Mouse (Mus musculus) midbrain, embryonic 13.5 days (tissue): ENCODE data around the gene Lce1j. TPM values are rescaled to one million over a fixed set of nuclear protein-coding genes. Genes with fewer than 3 reads are reported as not detected.
"Not testable (repeated sequence)": the region's sequence is repeated elsewhere in the genome, so short reads cannot be mapped to it uniquely, and the experiment has no call there.

Experiments
- ATAC-seq: fragments of 200-750 bp; cut with Nextera tagmentation; 2 replicates; pipeline ENCODE4 v1.8.0; 2017; ENCODE audit warnings: mild to moderate bottlenecking, moderate TSS enrichment, moderate library complexity
- H3K27ac ChIP-seq: fragments of 300-500 bp; sonication (generic); 2 replicates; pipeline ENCODE4 v1.5.1; 2015; ENCODE audit warnings: inconsistent platforms, mild to moderate bottlenecking, moderate library complexity
- H3K27me3 ChIP-seq: fragments of 300-500 bp; sonication (generic); 2 replicates; pipeline ENCODE4 v1.6.1; 2015; ENCODE audit warnings: mild to moderate bottlenecking, inconsistent platforms
- H3K36me3 ChIP-seq: fragments of 300-500 bp; sonication (generic); 2 replicates; pipeline ENCODE4 v1.6.1; 2015; ENCODE audit warnings: mild to moderate bottlenecking, inconsistent platforms
- H3K4me1 ChIP-seq: fragments of 300-500 bp; sonication (generic); replicated peaks from 2 replicates; pipeline ENCODE4 v1.6.1; 2015; ENCODE audit warnings: inconsistent platforms
- H3K4me2 ChIP-seq: fragments of 300-500 bp; sonication (generic); replicated peaks from 2 replicates; pipeline ENCODE4 v1.6.1; 2015; ENCODE audit warnings: moderate library complexity, mild to moderate bottlenecking, inconsistent platforms
- H3K4me3 ChIP-seq: fragments of 300-500 bp; sonication (generic); replicated peaks from 2 replicates; pipeline ENCODE4 v1.5.1; 2015; ENCODE audit warnings: mild to moderate bottlenecking, inconsistent platforms
- H3K9ac ChIP-seq: fragments of 300-500 bp; sonication (generic); replicated peaks from 2 replicates; pipeline ENCODE4 v1.6.1; 2015; ENCODE audit warnings: mild to moderate bottlenecking, inconsistent platforms
- H3K9me3 ChIP-seq: fragments of 300-500 bp; sonication (generic); 2 replicates; pipeline ENCODE4 v1.6.1; 2016; ENCODE audit warnings: mild to moderate bottlenecking, inconsistent platforms
- WGBS: fragments of 180-500 bp; shearing (Covaris S2); methylation state at CpG from one replicate; pipeline ENCODE4 v1.1.7; 2015; 5-methylcytosine and 5-hydroxymethylcytosine counted together
- polyA plus RNA-seq: library from polyadenylated mRNA; unstranded; fragments of >200 nt; fragmentation: Nextera tagmentation; extraction: Ambion mirVana; gene quantifications from 2 replicates; pipeline ENCODE4 v1.2.1, GENCODE M21; 2015

The Lce1j gene
- polyA plus RNA-seq, result not detected in 2 replicates

DNA sequence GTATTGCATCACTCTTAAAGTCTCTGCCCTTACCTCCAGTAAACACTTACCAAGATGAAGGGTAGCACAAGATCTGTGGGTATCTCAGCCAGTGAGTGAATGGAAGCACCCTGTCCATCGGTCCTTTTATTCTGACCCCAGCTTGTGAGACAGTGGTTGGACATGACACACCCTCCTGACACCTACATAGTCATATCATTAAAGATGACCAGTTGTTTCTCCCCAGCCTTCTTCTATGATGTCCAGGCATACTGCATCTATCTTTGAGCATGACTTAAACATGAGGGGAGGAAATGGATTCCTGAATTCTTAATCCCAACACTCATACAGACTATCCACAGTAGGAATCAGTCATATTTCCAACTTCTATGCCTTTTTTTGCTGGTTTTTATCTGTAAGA, at the start of gene Lce1j:
TSS of gene Lce1j (minus strand) at position 101 of the 400 bp plus-strand sequence.
- no peak within 1 kb of the TSS for H3K27ac ChIP-seq
- H3K27me3 ChIP-seq, result no peaks in the 10 kb centered on the region
- H3K4me2 ChIP-seq, result no peak within 1 kb of the TSS
- H3K36me3 ChIP-seq, result no peaks in the 10 kb centered on the region
- no peaks in the 10 kb centered on the region for H3K4me1 ChIP-seq
- no peak within 1 kb of the TSS for H3K9ac ChIP-seq
- ATAC-seq, result no peak
- no peak within 1 kb of the TSS for H3K4me3 ChIP-seq
- 93% methylated on average over 1 of the region's 1 CpGs for WGBS
- H3K9me3 ChIP-seq, result no peaks in the 10 kb centered on the region

DNA sequence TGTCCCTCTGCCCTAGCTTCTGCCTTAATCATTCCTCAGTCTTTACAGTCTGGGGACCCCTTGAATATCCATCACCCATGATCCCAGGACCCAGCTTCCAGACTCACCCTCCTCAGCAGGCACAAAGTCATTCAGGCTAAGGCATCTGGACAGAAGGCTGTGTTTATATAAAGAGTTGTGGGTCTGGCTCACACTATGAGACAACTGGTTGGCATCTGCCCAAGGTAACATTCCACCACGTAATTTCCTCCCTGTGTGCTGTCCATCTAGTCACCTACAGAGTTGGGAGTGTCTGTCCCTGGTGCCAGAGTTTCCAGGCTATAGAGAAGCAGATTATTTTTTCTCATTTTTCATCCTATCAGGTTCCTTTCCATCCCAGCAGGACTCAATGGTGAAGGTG, 36.8 kb upstream of the Lce1j start, which contains the start of gene Kprp:
TSS of gene Kprp (minus strand) at position 140 of the 400 bp plus-strand sequence.
- WGBS, result 66% methylated on average over 1 of the region's 1 CpGs
- no peak within 1 kb of the TSS for H3K27ac ChIP-seq

DNA sequence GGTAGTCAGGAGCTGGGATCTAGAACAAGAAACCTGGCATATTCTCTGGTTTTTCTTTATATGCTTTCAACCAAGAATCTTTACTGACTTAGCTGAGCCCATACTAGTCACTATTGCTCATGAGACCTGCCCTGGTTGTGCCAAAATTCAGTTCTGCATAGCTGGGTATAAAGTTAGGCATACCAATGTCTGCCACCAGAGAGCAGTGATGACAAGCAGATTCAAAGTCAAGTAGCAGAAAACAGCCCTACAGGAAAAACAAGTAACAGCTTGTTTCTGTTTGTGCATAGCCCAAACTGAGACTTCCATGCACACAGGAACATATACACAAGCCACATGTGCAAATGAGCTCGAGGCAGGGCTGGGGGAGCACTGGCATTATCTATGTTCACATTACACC, 35.5 kb upstream of the Lce1j start:
- 10% methylated on average over 1 of the region's 1 CpGs for WGBS
- no peak overlapping the region for H3K27ac ChIP-seq

More for the DNA sequence above, 36.8 kb upstream of the Lce1j start, which contains the start of gene Kprp:
- no peak within 1 kb of the TSS for H3K4me2 ChIP-seq
- H3K4me3 ChIP-seq, result no peak within 1 kb of the TSS
- H3K9me3 ChIP-seq, result no peaks in the 10 kb centered on the region
- H3K9ac ChIP-seq, result no peak within 1 kb of the TSS
- H3K27me3 ChIP-seq, result no peaks in the 10 kb centered on the region
- no peaks in the 10 kb centered on the region for H3K4me1 ChIP-seq
- no peak for ATAC-seq
- no peaks in the 10 kb centered on the region for H3K36me3 ChIP-seq

DNA sequence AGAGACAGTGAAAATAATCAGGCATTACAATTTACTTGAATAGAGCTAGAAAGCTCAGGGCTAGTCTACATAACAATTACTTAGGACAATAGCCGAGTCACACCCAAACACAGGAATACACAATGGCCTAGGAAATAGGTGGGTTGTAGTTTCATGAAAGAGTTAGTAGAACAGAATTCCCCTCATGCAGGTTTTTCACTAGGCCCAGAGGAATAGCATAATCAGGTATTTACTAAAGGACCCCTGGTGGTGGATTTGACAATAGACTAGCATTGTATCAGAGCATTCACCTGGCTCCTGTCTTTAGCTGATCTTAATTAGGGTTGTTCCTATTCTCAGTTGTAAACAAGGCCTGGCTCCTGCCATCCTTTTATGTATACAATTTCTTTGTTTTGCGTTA, 25.7 kb upstream of the Lce1j start:
- H3K9ac ChIP-seq, H3K27ac ChIP-seq, H3K4me1 ChIP-seq, H3K4me2 ChIP-seq, H3K9me3 ChIP-seq, H3K27me3 ChIP-seq, ATAC-seq, H3K36me3 ChIP-seq, H3K4me3 ChIP-seq: not testable (repeated sequence)
- 92% methylated on average over 2 of the region's 2 CpGs for WGBS

More for the DNA sequence above, 35.5 kb upstream of the Lce1j start:
- H3K4me2 ChIP-seq, result no peak overlapping the region
- ATAC-seq, result no peak
- no peaks in the 10 kb centered on the region for H3K9me3 ChIP-seq
- no peak overlapping the region for H3K4me3 ChIP-seq
- no peaks in the 10 kb centered on the region for H3K4me1 ChIP-seq
- no peak overlapping the region for H3K9ac ChIP-seq
- H3K27me3 ChIP-seq, result no peaks in the 10 kb centered on the region
- no peaks in the 10 kb centered on the region for H3K36me3 ChIP-seq

DNA sequence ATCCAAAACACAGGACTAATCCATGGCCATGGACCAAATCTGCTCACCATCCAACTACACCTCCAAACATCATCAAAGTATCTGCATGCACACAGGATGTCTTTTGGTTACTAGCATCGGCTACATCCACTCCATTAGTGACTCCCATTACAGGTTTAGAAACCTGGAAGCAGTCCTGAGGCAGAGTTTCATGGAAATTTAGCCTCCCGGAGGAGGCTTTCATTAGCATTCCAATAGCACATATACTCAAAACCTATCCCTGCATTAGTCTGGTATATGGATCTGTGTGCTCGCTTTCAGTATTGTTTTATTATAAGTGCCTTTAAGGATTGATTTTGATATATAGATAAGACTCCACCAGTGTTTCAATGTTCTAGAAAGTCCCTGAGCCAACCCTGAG, 25.3 kb upstream of the Lce1j start:
- Histone ChIP-seq H3K4me1 (no peaks in the 10 kb centered on the region), H3K27ac (no peak overlapping the region), H3K9me3 (no peaks in the 10 kb centered on the region), H3K9ac (no peak overlapping the region), H3K36me3 (no peaks in the 10 kb centered on the region), H3K4me2 (no peak overlapping the region), H3K4me3 (no peak overlapping the region), H3K27me3 (no peaks in the 10 kb centered on the region)
- ATAC-seq, result no peak
- 94% methylated on average over 3 of the region's 3 CpGs for WGBS

DNA sequence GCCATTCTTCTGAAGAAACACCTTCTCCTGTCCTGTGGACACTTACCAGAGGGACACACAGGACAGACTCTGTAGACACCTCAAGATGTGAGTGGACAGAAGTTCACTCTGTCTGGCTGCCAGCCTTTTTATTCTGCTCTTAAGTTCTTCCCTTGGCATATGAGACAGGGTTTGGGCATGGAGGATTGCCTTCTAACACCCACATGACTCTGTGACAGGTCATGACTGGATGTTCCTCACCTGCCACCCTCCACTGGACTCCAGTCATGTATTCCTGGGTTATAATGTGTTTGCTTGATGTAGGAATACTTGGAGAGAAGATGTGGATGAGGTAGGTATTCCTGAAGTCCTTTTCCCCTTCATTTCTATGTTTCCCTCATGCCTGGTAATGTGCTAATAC, 17.5 kb upstream of the Lce1j start, which contains the start of gene Lce1k:
TSS of gene Lce1k (minus strand) at position 101 of the 400 bp plus-strand sequence.
- H3K9me3 ChIP-seq, result no peaks in the 10 kb centered on the region
- H3K4me3 ChIP-seq, result no peak within 1 kb of the TSS
- no peaks in the 10 kb centered on the region for H3K27me3 ChIP-seq
- no peaks in the 10 kb centered on the region for H3K4me1 ChIP-seq
- H3K36me3 ChIP-seq, result no peaks in the 10 kb centered on the region
- H3K9ac ChIP-seq, result no peak within 1 kb of the TSS
- ATAC-seq, result no peak
- no peak within 1 kb of the TSS for H3K4me2 ChIP-seq
- no peak within 1 kb of the TSS for H3K27ac ChIP-seq

DNA sequence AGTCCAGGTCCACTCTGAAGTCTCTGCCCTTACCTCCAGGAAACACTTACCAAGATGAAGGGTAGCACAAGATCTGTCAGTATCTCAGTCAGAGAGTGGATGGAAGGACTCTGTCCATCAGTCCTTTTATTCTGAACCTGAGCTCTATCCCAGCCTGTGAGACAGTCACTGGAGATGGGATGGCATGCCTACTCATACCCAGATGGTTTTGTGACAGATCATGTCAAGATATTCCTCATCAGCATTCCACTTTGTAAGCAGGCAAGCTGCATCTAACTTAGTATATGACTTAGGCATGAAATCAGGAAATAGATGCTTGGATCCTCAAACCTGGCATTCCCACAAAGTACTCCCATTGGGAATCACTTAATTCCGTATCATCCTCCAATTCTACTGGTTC, 11.5 kb downstream of the Lce1j start, which contains the start of gene Lce1i:
TSS of gene Lce1i (minus strand) at position 101 of the 400 bp plus-strand sequence.
- 82% methylated on average over 1 of the region's 1 CpGs for WGBS

DNA sequence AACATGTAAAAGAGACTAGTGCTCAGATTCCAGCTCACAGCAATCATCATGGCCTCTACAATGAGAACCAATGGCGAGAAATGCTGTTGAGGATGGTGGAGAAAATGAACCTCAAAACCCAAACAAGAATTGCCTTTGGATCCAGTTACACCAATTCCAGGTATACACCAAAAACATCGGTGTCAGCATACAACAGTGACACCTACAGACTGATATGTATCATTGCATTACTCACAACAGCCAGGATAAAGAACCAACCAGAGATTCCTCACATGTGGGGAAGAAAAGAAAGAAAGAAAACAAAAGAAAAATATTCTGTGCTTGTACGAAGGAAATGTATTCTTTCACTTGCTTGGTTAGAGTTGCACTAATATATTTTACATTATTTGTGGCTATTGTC, 18.7 kb downstream of the Lce1j start:
- H3K4me3 ChIP-seq, result no peak overlapping the region
- 24% methylated on average over 3 of the region's 3 CpGs for WGBS
- H3K9me3 ChIP-seq, result no peaks in the 10 kb centered on the region
- no peaks in the 10 kb centered on the region for H3K4me1 ChIP-seq
- no peak overlapping the region for H3K9ac ChIP-seq
- H3K27ac ChIP-seq, result no peak overlapping the region
- ATAC-seq, result no peak
- no peaks in the 10 kb centered on the region for H3K36me3 ChIP-seq
- no peaks in the 10 kb centered on the region for H3K27me3 ChIP-seq
- no peak overlapping the region for H3K4me2 ChIP-seq

More for the DNA sequence above, 11.5 kb downstream of the Lce1j start, which contains the start of gene Lce1i:
- H3K4me1 ChIP-seq, result no peaks in the 10 kb centered on the region
- H3K36me3 ChIP-seq, result no peaks in the 10 kb centered on the region
- no peak within 1 kb of the TSS for H3K27ac ChIP-seq
- H3K27me3 ChIP-seq, result no peaks in the 10 kb centered on the region
- no peak within 1 kb of the TSS for H3K4me2 ChIP-seq
- H3K9me3 ChIP-seq, result no peaks in the 10 kb centered on the region
- ATAC-seq, result no peak
- H3K9ac ChIP-seq, result no peak within 1 kb of the TSS
- H3K4me3 ChIP-seq, result no peak within 1 kb of the TSS

DNA sequence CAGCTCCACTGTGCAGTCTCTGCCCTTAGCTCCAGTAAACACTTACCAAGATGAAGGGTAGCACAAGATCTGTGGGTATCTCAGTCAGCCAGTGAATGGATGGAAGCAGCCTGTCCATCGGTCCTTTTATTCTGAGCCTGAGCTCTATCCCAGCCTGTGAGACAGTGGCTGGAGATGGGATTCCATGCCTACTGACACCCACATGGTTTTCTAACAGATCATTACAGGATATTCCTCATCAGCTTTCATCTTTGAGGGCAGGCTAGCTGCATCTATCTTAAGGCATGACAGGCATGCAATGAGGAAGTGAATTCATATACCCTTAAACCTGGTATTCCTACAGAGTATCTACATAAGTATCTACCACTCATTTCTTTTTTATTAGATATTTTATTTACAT, 25.3 kb downstream of the Lce1j start, which contains the start of gene Lce1h:
TSS of gene Lce1h (minus strand) at position 101 of the 400 bp plus-strand sequence.
- Histone ChIP-seq H3K9ac (no peak within 1 kb of the TSS), H3K9me3 (no peaks in the 10 kb centered on the region), H3K4me3 (no peak within 1 kb of the TSS), H3K4me2 (no peak within 1 kb of the TSS), H3K27me3 (no peaks in the 10 kb centered on the region), H3K4me1 (no peaks in the 10 kb centered on the region), H3K27ac (no peak within 1 kb of the TSS), H3K36me3 (no peaks in the 10 kb centered on the region)
- WGBS, result 93% methylated on average over 1 of the region's 1 CpGs
- no peak for ATAC-seq

DNA sequence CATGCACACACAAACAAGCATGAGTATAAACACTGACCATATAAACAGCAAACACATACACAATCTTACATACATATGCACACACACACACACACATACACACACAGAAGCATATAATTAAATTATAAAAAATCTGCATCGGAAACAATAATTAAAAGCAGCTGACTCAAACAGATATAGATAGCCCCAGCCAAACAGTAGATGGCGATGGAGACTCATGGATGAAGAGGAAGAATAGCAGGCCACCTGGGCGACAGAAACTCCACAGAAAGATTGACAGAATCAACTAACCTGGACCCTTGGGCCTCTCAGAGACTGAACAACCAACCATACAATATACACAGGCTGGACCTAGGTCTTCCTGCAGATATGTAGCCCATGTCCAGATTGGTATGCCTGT, 37.1 kb downstream of the Lce1j start:
- no peaks in the 10 kb centered on the region for H3K27me3 ChIP-seq
- H3K4me2 ChIP-seq, result no peak overlapping the region
- H3K27ac ChIP-seq, result no peak overlapping the region
- H3K4me1 ChIP-seq, result no peaks in the 10 kb centered on the region
- no peaks in the 10 kb centered on the region for H3K36me3 ChIP-seq
- no peak overlapping the region for H3K9ac ChIP-seq
- 43% methylated on average over 3 of the region's 3 CpGs for WGBS
- H3K9me3 ChIP-seq, result no peaks in the 10 kb centered on the region
- no peak overlapping the region for H3K4me3 ChIP-seq
- ATAC-seq, result no peak

DNA sequence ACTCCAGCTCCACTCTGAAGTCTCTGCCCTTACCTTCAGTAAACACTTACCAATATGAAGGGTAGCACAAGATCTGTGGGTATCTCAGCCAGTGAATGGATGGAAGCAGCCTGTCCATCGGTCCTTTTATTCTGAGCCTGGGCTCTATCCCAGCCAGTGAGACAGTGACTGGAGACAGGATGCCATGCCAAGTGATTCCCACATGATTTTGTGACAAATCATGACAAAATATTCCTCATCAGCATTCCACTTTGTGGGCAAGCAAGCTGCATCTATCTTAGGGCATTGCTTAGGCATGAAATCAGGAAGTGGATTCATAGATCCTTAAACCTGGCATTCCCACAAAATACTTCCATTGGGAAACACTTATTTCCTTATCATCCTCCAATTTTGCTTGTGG, 38.1 kb downstream of the Lce1j start, which contains the start of gene Lce1g:
TSS of gene Lce1g (minus strand) at position 101 of the 400 bp plus-strand sequence.
- WGBS, result 85% methylated on average over 1 of the region's 1 CpGs
- ATAC-seq, result no peak
- H3K4me3 ChIP-seq, result no peak within 1 kb of the TSS
- no peaks in the 10 kb centered on the region for H3K27me3 ChIP-seq
- no peak within 1 kb of the TSS for H3K4me2 ChIP-seq
- H3K9me3 ChIP-seq, result no peaks in the 10 kb centered on the region
- H3K27ac ChIP-seq, result no peak within 1 kb of the TSS
- no peaks in the 10 kb centered on the region for H3K36me3 ChIP-seq
- no peaks in the 10 kb centered on the region for H3K4me1 ChIP-seq
- H3K9ac ChIP-seq, result no peak within 1 kb of the TSS

DNA sequence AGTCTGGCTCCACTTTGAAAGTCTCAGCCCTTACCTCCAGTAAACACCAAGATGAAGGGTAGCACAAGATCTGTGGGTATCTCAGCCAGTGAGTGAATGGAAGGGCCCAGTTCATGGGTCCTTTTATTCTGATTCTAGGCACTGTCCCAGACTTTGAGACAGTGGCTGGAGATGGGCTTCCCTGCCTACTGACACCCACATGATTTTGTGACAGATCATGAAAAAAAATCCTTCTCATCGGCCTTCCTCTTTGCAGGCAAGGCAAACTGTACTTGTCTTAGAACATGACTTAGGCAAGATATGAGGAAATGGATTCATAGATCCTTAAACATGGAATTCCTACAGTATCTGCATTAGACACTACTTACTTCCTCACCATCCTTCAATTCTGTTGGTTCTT, 51.3 kb downstream of the Lce1j start, which contains the start of gene Gm38119:
TSS of gene Gm38119 (minus strand) at position 101 of the 400 bp plus-strand sequence.
- Histone ChIP-seq H3K36me3 (no peaks in the 10 kb centered on the region), H3K4me2 (no peak within 1 kb of the TSS), H3K9ac (no peak within 1 kb of the TSS), H3K9me3 (no peaks in the 10 kb centered on the region), H3K4me1 (no peaks in the 10 kb centered on the region), H3K4me3 (no peak within 1 kb of the TSS), H3K27me3 (no peaks in the 10 kb centered on the region), H3K27ac (no peak within 1 kb of the TSS)
- 86% methylated on average over 1 of the region's 1 CpGs for WGBS
- no peak for ATAC-seq
